ENCODE assay signal across 11 mouse cellular contexts in the genomic region with DNA sequence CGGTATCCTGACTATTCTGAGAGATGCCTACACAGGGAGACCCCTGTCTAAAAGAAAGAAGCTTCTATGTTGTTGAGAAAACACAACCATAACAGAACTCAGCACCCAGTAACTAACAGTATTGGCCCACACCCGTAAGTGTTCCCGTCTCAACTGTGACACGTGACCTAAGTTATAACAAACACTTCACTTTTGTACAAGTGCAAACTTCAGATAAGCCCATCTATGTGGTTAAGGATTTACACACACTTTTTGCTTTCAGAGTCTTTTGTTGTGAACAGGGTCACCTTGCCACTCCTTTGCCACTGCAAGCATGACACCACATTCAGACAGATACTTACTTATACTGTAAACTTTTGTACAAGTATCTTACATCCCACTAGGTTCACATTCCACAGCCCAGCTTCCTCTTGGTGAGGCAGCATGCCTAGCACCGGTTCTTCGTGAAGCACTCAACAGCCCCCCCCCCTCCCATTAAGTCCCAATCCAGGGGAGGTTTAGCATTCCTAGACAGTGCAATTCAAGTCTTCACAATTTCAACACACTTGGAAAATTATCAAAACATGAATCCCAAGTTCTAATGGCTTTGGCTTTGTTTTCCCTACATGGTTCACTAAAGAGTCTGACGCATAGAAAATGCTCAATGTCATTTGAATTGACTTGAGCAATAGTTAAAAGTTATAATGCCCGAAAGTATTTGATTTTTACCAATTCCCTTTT. TPM values are rescaled to one million over a fixed set of nuclear protein-coding genes. Genes with fewer than 3 reads are reported as not detected.
DNase-seq lines count a peak whose midpoint lies in the region; ATAC-seq and TF ChIP-seq lines count a peak whose summit lies in the region.
"Had no signal": no experiment of that assay in that cellular context is flagged by ENCODE, and none has a peak within 500 bp of the region (broad histone marks: within the 10 kb centered on the region; RNA-seq: fewer than 3 reads in every experiment).

No protein-coding gene starts in this region.

- H3K27ac ChIP-seq in liver, adult 2 months (replicated peaks; ENCODE audit: insufficient read depth, low read depth, low read length): 0 out of 2 replicates have a peak overlapping the region, but pooled peaks have one; percentile 41
- H3K27ac ChIP-seq in midbrain, embryonic 15.5 days: no peak overlapping the region
- H3K27ac ChIP-seq: embryonic facial prominence, embryonic 12.5 days; midbrain, embryonic 13.5 days had no signal

- 34% methylated on average over 8 of the region's 8 CpGs for whole genome bisulfite sequencing in liver, adult 2 months
- WGBS in midbrain, embryonic 15.5 days: 88% methylated on average over 8 of the region's 8 CpGs

- DNase-seq in CD4-positive, CD25-positive, alpha-beta regulatory T cell, adult 2 months (ENCODE audit: low read depth, low spot score): peak; percentile 10
- DNase-seq in liver, adult 2 months (ENCODE audit: extremely low read depth, low read depth, low spot score): peak; percentile 60
- no peak for DNase-seq in liver
- DNase-seq in lung, adult 18-20 months: peak; percentile 35 to 71
- no peak for DNase-seq in spleen, postnatal 10 days (ENCODE audit: low spot score in 2 of 2)
- DNase-seq in kidney, adult 9 months: no peak
- DNase-seq: thymus, postnatal 36 days had no signal

- H3K79me2 ChIP-seq in liver, adult 2 months (ENCODE audit: control insufficient read depth, insufficient read depth, low read length): peaks cover 37% of the 10 kb centered on the region

- ATAC-seq in CD4-positive, CD25-positive, alpha-beta regulatory T cell, adult 4 months: no peak
- no peak for ATAC-seq in midbrain, embryonic 15.5 days (replicated peaks)
- ATAC-seq: midbrain, embryonic 13.5 days had no signal

- H3K9me3 ChIP-seq in midbrain, embryonic 15.5 days: no peaks in the 10 kb centered on the region
- H3K9me3 ChIP-seq: embryonic facial prominence, embryonic 12.5 days; midbrain, embryonic 13.5 days had no signal

- H3K4me1 ChIP-seq in liver, adult 2 months (ENCODE audit: control insufficient read depth, insufficient read depth, low read length): peaks cover 34% of the 10 kb centered on the region
- peaks cover 39% of the 10 kb centered on the region for H3K4me1 ChIP-seq in midbrain, embryonic 15.5 days

- H3K4me2 ChIP-seq in midbrain, embryonic 15.5 days: no peak overlapping the region

- H3K36me3 ChIP-seq in liver, adult 2 months (ENCODE audit: control insufficient read depth, insufficient read depth, low read length): no peaks in the 10 kb centered on the region
- no peaks in the 10 kb centered on the region for H3K36me3 ChIP-seq in midbrain, embryonic 15.5 days (replicated peaks)
- H3K36me3 ChIP-seq: embryonic facial prominence, embryonic 12.5 days; midbrain, embryonic 13.5 days had no signal

- TF ChIP-seq POLR2A in liver, adult 2 months (IDR thresholded peaks at IDR 0.05; ENCODE audit: extremely low read depth, insufficient read depth, low read length): no peak

- no peak overlapping the region for H3K9ac ChIP-seq in liver, adult 2 months (ENCODE audit: low read depth, low read length)
- H3K9ac ChIP-seq in midbrain, embryonic 15.5 days: no peak overlapping the region
- H3K9ac ChIP-seq: embryonic facial prominence, embryonic 12.5 days had no signal

- no peaks in the 10 kb centered on the region for H3K27me3 ChIP-seq in liver, adult 2 months (ENCODE audit: control insufficient read depth, insufficient read depth, low read length)
- 0 out of 2 replicates have a peak, but pooled peaks cover 6% of the 10 kb centered on the region for H3K27me3 ChIP-seq in midbrain, embryonic 15.5 days (replicated peaks)
- H3K27me3 ChIP-seq: embryonic facial prominence, embryonic 12.5 days had no signal

- no peak overlapping the region for H3K4me3 ChIP-seq in liver, adult 2 months (ENCODE audit: insufficient read depth, low read depth, low read length)
- no peak overlapping the region for H3K4me3 ChIP-seq in midbrain, embryonic 15.5 days
- H3K4me3 ChIP-seq: embryonic facial prominence, embryonic 12.5 days; midbrain, embryonic 13.5 days had no signal

- TF ChIP-seq CTCF in liver, adult 2 months (IDR thresholded peaks at IDR 0.05; ENCODE audit: low read depth, low read length): no peak

RNA-seq across cellular contexts. Expression of gene Frs2, which starts 2.6 kb away (rescaled TPM):
- polyA plus RNA-seq in CD4-positive, CD25-positive, alpha-beta regulatory T cell, adult 4 months (2017; shearing (Covaris generic)): 1 to 10 TPM; 8.4 to 9.3 TPM
- total RNA-seq in liver, adult 2 months (2014; rRNA removed): 11.1 and 15.2 TPM in 2 replicates
- polyA plus RNA-seq in liver, adult 2 months (2012; rRNA removed): 6.0 and 7.4 TPM in 2 replicates
- 21.0 and 22.0 TPM in 2 replicates for polyA plus RNA-seq in midbrain, embryonic 15.5 days (2015; fragmentation: Nextera tagmentation; extraction: Ambion mirVana)

Comparison
In these comparisons a context has a peak if more than half of its experiments do, and no peak if none do; other contexts are left out.
1. DNase-seq: peak in CD4-positive, CD25-positive, alpha-beta regulatory T cell, adult 2 months (single experiment), liver, adult 2 months (single experiment) and lung, adult 18-20 months (2 of 2); none in liver (single experiment), spleen, postnatal 10 days (0 of 2) and kidney, adult 9 months (single experiment).